Mouse (Mus musculus): ENCODE data around the gene Bhlhe23.
A peak's percentile ranks its signal among the peaks of the same experiment; 100 is the strongest.

Bhlhe23 gene

GRCm38 (mm10) chr2:180776793-180777192 is at the start of gene Bhlhe23:
Bhlhe23 (minus strand) TSS chr2:180776900.
- DNase-seq (ENCODE audit: low spot score in 2 of 2): no peak

DNA sequence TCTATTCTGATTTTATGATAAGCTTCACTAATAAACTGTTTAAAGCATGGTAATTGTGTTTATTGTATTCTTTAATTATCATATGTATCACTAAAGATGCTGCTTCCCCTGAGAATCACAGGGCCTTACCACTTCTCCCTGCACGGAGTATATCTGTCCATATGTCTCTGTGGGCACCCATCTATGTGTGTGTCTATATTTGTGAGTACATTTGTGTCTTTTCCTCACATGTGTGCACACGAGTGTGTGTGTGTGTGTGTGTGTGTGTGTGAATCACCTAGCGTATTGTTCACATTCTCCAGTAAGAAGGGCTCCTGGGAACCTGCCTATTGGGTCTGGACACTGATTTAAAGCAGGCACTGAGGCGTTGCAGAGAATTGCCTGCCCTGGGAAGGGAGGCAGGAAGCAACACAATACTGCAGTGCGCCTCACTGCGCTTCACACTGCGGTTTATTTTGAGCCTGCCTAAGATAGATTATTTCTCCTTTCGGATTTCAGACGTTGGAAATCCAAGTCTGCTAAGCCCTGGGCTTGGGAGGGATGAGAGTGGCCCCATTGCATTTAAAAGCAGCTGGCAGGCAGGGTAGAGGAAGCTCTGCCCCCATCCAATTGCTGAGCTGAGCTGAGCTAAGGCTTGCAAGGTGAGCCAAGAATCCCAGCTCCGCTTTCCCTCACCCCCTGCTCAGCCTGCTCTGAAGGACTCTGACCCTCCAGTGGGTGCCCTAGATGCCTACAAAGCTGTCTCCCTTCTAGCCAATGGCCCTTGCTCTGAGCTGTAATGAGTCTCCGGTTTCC is 48.6 kb upstream of the Bhlhe23 start:
- DNase-seq (ENCODE audit: low spot score in 2 of 2): no peak

- DNase-seq (ENCODE audit: low spot score in 2 of 2): no peak
Observed at GRCm38 (mm10) chr2:180824724-180825123, 48.0 kb upstream of the Bhlhe23 start.

DNA sequence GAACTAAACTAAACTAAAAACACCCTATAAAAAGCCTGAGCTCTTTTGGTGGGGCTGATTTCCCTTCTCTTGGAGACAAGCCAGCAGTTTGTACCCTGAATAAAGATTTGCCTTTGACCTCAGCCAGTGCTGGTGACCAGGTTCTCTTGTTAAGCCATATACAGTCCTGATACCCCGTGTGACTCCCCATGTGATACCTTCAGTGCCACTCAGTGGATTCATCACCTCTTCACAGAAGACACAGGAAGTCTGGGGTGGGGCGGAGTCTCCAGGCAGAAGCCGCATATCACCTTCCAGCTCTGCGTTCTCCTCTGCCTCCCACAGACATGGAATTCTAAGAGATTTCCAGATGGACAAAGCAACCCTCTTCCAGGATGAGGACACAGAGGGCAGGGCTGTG is 47.4 kb upstream of the Bhlhe23 start:
- no peak for DNase-seq (ENCODE audit: low spot score in 2 of 2)

GRCm38 (mm10) chr2:180822476-180822875 is 45.8 kb upstream of the Bhlhe23 start:
- DNase-seq (ENCODE audit: low spot score in 2 of 2): no peak

- DNase-seq (ENCODE audit: low spot score in 2 of 2): no peak
Observed at GRCm38 (mm10) chr2:180819504-180819903, 42.8 kb upstream of the Bhlhe23 start.

- no peak for DNase-seq (ENCODE audit: low spot score in 2 of 2)
Observed at GRCm38 (mm10) chr2:180816440-180817065, 39.9 kb upstream of the Bhlhe23 start.

DNA sequence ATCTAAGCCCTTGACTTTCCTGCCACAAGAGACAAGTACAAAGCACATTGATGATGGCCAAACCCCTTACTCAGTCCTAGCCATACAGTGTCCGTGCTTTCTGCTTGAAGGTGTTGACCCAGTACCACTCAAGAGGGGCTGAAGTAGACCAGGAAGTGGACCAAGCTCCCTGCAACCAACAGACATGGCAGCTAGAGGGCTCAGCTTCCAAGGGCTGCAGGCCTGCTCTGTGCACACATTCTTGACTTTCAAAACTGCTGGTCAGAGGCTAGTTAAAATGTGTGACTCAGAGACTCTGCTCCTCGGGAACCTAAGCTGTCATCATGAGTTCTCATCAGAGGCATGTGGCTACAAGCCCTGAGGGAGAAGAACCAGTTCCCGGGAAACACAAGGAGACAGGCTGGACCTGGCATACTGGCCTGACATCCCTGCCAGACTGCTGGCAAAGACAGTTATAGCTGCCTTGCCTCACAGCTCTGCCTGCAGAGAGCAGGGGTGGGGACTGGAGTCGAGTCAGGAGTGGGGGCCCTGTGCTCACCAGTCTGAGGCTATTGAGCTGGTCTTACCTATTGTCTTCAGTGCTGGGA is 37.4 kb upstream of the Bhlhe23 start:
- DNase-seq (ENCODE audit: low spot score in 2 of 2): no peak

DNA sequence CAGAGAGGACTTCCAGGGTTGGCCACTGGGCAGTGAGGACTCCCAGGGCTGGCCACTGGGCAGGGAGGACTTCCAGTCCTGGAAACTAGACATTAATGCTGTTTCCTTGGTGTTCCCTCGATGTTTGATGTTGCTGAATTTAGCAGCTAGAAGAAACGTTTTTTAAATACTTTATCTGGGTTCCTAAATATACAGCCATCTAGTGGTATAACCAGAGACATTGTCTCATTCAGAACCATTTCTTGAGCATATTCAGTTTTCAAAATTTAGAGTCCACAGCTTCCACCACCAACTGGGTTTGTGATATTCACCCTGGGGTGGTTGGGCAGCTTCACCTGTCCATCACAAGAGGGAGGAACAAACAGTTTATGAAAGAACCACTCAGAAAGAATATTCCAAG is 34.3 kb upstream of the Bhlhe23 start:
- DNase-seq (ENCODE audit: low spot score in 2 of 2): no peak

DNA sequence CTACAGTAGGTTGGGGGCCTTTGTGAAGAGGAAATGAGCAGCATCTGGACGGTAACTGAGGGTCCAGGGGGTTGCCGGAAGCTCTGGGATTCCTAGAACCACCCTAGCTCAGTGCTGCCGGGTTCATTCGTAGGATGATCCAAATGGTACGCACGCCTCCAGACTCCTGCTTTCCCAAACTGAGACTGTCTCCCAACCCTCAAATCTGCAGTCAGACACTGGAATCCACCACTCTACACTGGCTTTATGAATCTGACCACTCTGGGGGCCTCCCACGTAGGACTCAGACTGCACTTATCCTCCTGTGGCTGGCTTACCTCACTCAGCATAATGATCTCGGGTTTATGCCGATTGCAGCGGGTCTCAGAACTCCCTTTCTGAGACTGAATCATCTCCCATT is 32.8 kb upstream of the Bhlhe23 start:
- DNase-seq (ENCODE audit: low spot score in 2 of 2): no peak

DNA sequence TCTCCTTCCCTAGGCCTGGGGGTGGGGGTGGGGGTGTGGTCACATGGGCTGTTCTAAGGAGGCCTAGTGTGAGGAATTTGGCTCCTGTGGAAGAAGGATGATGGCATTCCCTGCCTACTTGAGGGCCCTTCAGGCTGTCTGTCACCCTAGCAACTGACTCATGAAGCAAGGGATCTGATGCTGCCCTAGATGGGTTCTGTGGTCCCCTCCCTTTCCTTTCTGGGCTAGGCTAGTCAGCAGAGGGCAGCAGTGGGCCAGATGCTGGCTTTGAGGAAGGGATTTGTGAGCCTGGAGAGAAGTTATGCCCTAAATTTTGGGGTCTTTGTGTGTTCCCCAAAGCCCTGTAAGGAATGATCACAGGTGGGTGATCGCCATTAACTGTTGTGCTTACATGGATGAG is 29.3 kb upstream of the Bhlhe23 start:
- no peak for DNase-seq (ENCODE audit: low spot score in 2 of 2)

GRCm38 (mm10) chr2:180796008-180796407 is 19.3 kb upstream of the Bhlhe23 start:
- DNase-seq (ENCODE audit: low spot score in 2 of 2): no peak

DNA sequence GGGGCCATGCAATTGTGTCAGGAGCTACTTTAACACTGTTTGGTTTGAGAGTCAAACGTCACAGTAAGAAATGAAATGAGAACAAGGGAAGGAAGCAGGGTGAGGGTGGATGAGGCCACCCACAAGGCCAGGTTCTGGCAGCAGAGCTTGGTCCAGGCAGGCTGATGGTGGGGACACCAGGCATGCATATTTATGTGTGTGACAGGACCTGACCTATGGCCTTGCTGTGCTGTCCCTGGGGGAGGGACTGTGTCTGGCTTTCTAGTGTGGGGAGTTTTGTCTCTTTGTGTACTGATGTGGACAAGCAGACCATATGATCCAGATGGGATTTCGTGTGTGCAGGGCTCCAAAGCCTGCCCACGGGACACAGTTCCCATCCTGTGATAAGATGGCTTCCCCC is 18.9 kb upstream of the Bhlhe23 start:
- no peak for DNase-seq (ENCODE audit: low spot score in 2 of 2)

GRCm38 (mm10) chr2:180794422-180794821 is 17.7 kb upstream of the Bhlhe23 start:
- DNase-seq (ENCODE audit: low spot score in 2 of 2): no peak

DNA sequence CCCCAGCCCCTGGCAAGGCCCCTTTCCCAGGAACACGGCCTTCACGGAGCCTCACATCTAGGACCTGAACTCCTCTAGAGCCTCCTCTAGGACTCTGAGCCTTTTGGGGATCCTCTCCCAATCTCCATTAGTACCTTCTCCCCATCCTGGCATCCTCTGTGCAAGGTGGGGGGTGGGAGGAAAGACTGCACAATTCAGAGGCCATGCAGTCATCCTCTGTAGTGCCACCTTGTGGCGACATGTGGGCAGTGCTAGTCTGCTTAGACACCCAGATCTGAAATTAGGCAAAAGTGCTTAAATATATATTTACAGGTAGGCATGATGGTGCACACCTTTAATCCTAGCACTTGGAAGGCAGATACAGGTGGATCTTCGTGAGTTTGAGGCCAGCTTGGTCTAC is 15.0 kb upstream of the Bhlhe23 start:
- DNase-seq (ENCODE audit: low spot score in 2 of 2): no peak

DNA sequence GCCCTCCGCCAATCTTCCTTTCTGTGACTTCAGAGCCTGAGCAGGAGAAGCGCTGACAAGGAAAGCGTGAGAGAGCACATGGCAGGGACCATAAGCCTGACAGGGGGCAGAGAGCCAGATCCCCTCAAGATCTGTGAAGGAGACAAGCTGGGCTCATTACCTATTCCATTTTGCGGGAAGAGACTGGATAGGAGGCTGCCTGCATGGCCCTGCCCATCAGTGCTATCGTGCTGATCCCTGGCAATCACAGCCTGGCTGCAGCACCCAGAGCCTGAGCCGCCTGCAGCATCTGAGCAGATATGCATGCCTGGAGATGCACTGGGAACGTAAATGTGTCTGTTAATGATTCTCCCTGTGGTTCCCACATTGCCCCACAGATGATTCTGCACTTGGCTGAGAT is 12.1 kb upstream of the Bhlhe23 start:
- DNase-seq (ENCODE audit: low spot score in 2 of 2): no peak

- DNase-seq (ENCODE audit: low spot score in 2 of 2): no peak
Observed at GRCm38 (mm10) chr2:180788386-180788785, 11.7 kb upstream of the Bhlhe23 start.

DNA sequence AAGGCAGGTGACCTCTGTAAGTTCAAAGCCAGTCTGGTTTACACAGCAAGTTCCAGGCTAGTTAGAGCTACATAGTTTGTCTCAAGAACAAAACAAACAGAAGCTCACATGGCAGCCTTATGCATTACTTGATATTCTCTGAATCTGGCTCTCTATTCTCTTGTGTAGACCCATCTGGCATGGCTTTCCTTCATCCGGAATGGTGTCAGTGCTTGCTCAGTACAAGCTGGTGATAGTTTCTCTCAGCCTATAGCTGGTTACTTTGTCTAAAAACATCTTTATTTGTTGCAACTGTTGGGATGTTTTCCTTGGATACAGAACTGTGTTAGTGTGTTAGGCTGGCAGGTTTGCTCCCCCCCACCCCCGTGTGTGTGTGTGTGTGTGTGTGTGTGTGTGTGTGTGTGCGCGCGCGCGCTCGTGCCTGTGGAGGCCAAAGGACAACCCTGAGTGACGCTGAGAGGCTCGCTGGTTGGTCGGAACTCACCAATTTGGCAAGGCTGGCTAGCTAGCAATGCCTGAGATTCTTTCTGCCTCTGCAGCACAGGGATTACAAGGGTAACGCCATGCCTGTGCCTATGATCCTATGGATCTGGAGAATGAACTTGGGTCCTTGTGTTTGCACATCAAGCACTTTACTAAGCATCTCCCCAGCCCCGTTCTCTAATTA is 11.0 kb upstream of the Bhlhe23 start:
- DNase-seq (ENCODE audit: low spot score in 2 of 2): no peak

- DNase-seq (ENCODE audit: low spot score in 2 of 2): no peak
Observed at GRCm38 (mm10) chr2:180786732-180787131, 10.0 kb upstream of the Bhlhe23 start.

DNA sequence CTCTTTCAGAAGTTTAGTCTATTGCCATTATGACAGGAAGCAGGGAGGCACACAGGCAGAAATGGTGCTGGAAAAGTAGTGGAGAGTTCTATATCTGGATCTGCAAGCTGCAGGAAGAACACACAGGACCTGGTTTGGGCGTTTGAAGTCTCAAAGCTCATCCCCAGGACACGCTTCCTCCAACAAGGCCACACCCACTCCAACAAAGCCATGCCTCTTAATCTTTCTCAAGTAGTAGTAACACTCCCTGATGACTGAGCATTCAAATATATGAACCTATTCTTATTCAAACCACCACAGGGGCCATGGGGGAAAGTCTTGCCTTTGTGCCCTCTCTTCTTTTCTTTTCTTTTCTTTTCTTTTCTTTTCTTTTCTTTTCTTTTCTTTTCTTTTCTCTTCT is 3.6 kb upstream of the Bhlhe23 start:
- DNase-seq (ENCODE audit: low spot score in 2 of 2): no peak

DNA sequence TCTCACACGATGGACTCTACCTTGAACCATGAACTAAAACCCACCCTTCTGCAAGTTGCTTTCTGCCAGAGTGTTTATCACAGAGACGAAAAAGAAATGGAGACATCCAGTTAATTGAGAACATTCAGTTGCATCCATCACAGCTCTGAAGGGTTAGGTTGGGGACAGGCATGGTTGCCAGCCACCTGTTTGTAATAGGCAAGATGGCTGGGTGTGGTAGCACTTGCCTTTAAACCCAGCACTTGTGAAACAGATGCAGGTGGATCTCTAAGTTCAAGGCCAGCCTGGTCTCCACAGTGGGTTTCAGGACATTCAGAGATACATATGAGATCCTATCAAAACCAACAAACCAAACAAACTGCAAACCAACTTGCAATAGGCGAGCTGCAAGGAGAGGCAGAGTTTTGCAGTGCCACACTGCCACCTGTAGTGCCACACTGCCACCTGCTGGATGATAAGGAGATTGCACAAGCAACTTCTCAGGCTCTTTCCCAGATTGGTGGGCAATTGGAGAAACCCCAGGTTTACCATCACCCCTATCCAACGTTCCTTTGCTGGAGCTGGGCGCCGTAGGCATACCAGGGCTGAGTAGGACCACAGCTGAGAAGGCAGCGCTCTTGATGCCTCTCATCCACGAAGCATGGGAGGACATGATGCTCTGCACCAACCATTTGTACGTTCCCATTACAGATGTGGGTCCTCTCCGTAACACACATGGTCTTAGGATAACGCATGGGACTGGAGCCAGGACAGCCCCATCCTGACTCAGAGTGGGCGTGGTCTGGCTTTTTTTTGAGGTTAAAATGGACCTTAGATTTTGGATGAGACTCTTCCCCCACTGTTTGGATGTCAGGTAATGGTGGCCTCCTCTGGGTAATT is 2.8 kb upstream of the Bhlhe23 start:
- DNase-seq (ENCODE audit: low spot score in 2 of 2): peak in 1 of 2 experiments; percentile 39

DNA sequence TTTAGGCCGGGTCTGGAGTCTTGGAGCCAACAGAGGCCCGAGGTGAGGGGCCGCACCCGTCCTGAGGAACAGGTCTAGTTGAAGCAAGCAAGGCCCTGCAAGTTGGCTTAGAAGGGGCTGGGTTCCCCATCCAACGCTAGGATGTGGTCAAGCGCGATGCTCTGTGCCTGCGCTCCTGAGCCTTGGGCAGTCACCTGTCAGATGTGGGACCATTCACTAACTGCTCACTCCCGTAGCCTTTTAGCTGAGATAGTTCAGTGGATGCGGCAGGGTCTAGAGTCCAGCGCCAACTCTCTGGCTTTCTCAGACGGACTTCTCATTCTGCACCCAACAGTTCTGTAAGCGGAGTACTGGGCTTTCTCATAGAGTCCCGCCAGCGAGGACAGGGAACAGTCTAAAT is 1.1 kb downstream of the Bhlhe23 start:
- no peak for DNase-seq (ENCODE audit: low spot score in 2 of 2)

Data from spleen, postnatal 14 days (tissue).